Mouse (Mus musculus) heart, postnatal 4 days (tissue): Measurements from ENCODE around the gene Serinc2. TPM values are rescaled to one million over a fixed set of nuclear protein-coding genes. Genes with fewer than 3 reads are reported as not detected.
"Not testable (repeated sequence)": the region's sequence is repeated elsewhere in the genome, so short reads cannot be mapped to it uniquely, and the experiment has no call there.

ENCODE experiments used
- DNase-seq: peaks from one replicate; pipeline ENCODE4 v3.0.0; 2021
- total RNA-seq, 2 experiments: library from RNA; stranded (reverse); gene quantifications; 2 replicates each; pipeline ENCODE4 v1.2.3; 2021

Serinc2 gene
- total RNA-seq, 2 experiments from 2014 or later: 2.7 to 3.8 TPM

DNA sequence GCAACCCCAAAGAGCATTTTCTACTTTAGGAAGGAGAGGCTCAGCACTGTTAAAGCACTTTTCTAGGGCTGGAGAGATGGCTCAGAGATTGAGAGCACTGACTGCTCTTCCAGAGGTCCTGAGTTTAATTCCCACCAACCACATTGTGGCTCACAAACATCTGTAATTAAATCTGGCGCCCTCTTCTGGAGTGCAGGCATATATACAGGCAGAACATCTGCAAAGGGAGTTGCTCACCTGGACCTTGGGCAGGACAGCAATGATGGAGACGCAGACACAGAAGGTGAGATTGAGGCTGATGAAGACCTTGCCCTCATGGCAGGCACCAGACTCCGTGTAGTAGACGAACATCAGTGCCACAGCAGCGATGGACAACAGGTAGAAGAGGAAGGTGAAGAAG lies 18.6 kb downstream of the Serinc2 start:
- no peak for DNase-seq

DNA sequence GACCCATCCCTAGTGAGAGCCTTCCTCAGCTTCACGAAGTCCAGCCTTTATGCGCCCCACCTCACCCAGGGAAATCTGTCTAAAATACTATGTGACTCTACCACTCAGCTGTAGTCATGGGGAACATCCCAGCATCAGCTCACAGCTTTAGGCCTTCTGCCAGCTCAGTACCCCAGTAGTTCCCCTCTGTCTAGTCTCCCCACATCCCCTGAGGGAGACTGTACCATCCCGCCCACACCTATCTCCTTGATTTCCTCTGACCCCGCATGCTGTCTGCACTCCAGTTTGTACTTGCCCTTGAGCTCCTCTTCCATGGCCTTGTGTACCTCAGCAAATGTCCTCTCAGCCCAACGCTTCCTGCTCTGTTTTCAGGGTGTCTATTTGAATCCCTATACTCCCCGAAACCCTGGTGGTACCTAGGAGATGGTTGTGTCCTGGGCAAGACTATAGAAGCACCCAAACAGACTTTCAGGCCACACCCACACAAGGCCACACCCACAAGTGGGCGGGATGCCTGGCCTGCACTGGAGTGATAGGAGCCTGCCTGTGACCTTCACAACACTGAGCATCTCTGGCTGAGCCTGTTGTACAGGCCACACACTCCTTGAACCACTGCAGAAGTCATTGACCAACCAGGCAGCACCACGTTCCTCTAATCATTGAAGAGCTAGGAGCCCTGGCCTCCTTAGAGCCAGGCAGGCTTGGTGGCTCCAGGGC lies 26.4 kb downstream of the Serinc2 start:
- DNase-seq: peak; percentile 34

DNA sequence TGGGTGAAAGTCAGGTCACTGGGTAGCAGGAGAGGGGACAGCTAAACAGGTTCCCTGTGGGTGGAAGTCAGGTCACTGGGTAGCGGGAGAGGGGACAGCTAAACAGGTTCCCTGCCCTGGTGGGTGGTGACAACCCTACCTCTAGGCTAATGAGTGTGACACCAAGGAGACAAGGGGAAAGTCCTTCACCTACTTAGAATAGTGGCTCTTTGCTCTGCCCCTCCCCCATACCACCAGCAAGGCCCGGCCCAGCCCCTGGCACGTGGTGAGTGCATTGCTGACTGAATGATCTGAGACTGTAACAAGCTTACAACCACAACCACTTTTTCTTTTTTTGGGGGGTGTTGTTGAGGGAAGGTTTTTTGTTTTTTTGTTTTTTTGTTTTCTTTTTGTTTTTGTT lies 27.2 kb downstream of the Serinc2 start:
- no peak for DNase-seq

DNA sequence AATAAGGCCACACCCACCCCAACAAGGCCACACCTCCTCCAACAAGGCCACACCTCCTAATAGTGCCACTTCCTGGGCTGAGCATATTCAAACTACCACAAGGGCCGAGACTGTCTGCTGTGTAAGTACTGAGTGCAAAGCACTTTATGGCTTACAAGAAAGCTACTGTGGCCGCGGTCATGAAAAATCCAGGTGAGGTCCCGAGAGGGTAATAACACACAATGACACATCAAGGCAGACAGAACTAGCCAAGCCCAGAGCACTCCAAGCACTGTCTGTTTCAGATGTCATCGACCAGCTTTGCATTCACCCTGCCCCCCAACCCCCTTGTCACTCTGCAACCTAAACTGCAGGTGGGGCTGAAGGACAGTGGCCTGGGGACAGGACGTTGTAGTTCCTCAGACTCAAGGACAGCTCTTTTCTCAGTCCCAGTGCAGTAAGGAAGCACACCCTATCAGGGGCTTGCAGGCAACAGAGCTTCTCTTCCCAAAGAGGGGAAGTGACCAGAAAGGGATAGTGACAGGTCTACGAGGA lies 27.8 kb downstream of the Serinc2 start:
- DNase-seq: no peak

DNA sequence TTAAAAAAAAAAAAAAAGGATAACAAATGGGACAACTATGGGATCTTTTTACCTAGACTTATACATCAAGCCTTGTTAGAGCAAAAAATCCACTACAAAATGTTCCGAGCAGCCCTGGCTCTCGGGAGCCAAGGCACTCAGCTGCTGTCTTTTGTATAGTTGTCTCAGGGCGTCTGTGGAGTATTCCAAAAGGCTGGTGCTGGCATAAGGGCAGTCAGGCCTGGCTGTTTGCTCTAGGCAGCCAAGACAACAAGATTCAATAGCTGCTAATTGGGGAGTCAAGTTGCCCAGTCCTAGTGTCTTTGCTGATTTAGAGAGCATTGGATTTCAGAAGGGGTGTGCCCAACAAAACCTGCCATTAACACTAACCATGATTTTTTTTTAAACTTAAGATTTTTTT lies 30.4 kb downstream of the Serinc2 start:
- DNase-seq: no peak

DNA sequence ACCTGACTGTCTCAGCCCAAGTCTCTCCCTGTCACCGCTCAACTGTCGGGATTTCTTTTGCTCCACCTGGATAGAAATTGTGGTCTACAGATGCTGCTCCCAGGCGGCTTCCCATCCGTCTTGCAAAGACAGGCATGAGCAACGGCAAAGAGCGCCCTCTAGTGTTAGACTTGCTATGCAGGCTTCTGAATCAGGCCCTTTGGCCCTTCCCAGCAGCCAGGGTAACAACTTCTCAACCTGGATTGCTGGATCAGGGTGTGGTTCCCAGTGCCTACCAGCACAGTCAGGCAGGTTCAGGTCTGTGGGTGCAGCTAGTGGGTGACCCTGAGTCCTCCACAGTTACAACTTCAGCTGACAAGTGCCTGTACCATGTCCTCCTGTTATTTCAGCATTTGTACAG lies 32.9 kb downstream of the Serinc2 start:
- peak; percentile 81 for DNase-seq

DNA sequence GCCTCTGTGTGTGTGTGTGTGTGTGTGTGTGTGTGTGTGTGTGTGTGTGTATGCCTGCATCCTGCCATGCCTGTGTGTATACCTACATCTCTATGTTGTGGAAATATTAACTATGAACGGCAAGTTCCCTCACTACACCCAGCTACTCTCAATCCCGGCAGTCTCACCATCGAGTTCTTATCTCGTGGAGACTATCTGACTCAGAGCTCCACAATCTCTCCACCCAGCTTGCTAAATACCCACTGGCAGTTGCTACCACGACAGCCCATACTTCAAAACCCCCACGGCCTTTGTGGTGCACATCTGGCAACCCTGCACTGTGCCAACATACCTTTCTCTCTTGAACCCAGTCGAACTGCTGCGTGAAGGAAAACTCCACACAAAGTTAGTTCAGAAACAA lies 34.3 kb downstream of the Serinc2 start:
- DNase-seq: no peak

DNA sequence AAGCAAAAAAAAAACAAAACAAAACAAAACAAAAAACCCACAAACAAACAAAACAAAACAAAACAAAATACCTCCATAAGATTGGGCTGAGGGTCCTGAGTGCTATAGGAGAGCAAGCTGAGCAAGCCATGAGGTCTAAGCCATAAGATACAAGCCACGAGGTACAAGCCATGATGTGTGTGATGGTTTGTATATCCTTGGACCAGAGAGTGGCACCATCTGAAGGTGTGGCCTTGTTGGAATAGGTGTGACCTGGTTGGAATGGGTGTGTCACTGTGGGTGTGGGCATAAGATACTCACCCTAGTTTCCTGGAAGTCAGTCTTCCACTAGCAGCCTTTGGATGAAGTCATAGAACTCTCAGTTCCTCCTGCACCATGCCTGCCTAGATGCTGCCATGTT lies 35.4 kb downstream of the Serinc2 start:
- DNase-seq: not testable (repeated sequence)

DNA sequence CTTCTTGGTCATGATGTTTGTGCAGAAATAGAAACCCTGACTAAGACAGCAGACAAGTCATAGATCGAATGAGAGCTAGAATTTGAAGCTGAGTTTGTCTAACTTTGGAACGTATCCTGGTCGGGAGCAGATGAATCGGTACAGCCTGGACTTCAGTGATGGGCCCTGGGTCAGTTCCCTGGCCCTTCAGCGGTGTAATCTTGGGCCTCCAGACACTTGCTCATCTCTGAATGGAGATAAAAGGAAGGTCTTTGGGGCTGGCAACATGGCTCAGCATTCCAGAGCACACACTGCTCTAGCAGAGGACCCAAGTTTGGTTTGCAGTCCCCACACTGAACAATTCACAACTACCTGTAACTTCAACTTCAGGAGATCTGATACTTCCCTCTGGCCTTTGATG lies 36.0 kb downstream of the Serinc2 start:
- no peak for DNase-seq

DNA sequence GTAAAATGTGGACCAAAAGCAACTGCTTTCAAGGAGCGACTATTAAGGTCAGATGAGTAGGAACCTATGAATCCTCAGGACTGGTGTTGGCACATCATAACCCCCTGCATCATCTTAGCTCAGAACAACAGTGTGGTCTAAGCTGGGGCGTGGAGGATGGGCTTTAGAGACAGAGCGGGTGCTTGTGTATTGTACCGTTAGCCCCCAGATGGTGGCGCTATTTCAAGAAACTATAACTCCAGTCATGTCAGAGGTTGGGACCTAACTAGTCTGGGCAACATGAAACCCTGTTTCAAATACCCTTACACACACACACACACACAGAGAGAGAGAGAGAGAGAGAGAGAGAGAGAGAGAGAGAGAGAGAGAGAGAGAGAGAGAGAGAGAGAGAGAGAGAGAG lies 38.3 kb downstream of the Serinc2 start:
- DNase-seq: no peak

DNA sequence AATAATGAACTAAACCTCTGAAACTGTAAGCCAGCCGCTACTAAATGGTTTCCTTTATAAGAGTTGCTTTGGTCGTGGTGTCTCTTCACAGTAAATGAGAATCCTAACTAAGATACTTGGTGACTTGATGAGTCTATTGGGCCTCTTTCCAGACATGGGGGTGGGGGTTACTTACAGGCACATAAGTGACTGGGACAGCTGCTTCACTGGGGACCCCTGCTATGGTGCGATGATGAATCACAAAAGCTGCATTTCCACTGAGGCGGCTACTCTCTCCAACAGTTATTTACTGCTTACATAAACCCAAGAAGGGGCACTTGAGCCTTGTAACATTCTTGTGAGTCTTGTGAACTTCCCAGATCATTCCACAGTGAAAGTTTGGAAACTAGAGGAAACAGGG lies 41.4 kb downstream of the Serinc2 start:
- DNase-seq: no peak

DNA sequence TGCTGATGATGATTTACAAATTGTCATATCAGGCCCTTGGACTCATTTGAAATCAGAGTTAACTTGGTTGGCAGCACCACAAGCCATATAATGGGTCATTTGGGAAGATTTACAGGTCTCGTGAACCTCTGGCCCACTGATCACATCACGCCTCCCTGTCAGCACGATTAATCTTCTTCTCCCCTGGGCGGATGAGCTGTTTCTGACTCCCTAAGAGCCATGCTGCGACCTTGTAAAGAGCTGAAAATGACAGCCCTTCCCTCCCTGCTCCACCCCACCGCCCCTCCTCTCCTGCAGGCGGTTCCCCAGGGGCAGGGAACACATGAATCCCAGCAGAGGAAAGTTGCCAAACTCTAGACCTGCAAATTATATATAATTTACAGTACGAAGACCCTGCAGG lies 42.6 kb downstream of the Serinc2 start:
- DNase-seq: no peak

DNA sequence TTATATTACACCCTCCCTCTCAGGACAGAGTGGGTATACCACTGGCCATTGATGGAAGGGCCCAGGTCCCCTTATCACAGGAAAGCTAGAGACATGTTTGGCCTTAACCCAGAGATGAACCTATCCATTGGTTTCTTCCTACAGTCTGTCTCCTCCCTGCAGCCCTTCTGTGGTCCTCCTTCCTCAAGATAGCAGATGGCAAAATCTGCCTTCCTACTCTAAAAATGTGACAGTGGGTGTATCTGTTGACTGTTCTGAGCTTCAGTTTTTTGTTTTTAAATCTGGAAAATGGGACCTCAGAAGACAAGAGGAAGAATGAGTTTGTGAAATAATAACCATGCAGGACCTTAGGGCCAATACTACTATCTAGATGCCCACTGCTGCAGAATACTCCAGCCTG lies 54.9 kb downstream of the Serinc2 start:
- DNase-seq: no peak

DNA sequence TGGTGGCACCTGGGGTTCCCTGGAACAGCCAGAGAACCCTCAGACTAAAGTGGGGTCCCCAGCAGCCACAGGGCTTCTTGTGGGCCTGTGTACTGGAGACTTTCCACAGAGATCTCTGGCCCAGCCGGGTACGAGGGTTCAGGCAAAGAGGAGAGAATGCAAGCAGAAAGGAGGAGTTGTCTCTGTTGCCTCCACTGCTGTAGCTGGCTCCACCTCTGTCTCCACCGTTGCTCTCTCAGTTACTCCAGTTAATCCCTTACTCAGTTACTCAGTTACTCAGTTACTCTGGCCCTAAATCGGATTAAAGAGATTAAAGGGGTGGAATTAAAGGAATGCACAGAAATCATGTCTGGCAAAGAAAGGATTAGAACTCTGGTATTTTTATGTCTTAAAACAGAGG lies 56.8 kb downstream of the Serinc2 start, which contains the start of gene Gm853:
TSS of gene Gm853 (minus strand) at position 223 of the 400 bp plus-strand sequence.
- no peak for DNase-seq

DNA sequence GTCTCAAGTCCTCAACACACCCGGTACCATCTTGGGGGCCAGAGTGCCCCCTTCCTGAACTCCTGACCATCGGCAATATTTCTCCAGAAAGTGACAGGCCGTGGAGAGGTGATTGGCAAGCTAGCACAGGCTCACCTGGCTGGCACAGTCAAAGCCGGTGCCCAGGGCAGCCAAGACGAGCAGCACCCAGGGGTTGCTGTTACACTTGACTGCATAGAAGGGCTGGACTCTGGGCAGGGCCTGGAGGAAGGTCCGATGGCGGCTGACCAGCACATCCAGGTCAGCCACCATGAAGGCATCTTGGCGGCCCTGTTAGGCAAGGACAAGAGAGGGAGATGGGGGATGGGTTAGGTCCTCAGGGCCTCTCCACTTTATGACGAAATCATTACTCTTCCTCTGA lies 58.8 kb downstream of the Serinc2 start:
- DNase-seq: no peak

DNA sequence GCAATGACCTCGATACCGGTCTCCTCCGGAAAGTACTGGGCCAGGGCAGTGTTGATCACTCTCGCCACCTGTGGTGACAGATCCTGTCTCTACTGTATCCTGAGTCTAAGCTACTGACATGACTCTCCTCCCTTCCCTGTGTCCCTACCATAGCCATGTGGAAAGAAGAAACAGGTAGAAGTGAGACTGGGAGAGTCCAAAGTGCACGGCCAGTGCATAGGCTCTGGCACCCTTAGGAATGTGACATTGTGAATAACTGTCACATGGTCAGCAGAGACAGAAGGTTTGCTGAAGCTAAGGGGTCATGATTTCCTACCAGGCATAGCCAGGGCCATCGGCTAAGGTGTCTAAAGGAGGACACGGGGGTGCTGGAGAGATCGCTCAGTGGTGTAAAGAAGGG lies 63.6 kb downstream of the Serinc2 start:
- no peak for DNase-seq

DNA sequence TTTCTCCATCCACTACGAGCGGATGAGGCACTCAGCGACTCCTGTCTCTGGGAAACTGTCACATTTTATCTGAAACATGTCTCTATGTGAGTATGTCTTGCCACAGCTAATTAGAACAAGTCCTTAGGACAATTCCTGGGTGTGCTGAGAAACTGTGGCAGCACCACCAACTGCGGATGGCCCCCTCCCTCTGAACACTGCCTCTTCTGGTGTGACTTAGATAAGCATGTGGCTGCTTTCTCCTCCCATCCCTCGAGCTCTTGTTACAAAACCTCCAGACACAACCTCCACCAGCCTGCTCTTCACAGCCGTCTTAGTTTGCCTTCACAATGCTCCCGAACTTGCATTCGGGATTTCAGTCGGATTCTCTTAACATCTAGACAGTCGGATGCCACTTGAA lies 65.1 kb downstream of the Serinc2 start:
- DNase-seq: no peak

DNA sequence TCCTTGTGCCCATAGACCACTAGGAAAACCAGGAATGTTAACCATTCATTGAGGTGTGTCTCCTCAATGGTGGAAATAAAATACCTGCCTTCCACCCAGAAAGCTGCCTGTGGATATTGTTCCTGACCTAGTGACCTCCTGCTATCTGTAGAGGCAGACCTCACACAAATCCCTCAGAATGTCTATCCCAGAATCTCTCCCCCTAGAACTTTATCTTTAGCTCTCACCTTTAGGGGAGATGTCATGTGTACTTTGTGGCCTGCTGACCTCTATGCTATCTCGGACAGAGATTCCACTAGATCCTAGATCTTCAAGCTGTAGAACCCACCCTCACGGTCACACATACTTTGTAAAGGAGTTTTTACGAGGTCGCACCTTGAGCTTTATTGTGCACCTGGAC lies 65.8 kb downstream of the Serinc2 start:
- no peak for DNase-seq

DNA sequence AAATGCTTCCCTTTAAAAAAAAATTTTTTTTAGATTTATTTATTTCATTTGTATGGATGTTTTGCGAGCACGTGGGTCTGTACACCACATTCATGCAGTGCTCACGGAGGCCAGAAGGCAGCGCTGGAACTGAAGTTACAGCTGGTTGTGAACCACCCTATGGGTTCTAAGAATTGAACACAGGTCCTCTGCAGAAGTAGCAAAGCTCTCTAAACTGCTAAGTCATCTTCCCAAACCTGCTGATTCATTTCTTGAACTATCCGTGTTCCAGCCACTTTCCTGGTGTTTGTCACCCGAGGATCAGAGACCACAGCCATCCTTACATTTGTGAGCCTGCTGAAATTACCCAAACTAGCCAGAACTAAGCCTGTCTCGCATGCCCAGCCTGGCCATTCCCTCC lies 66.6 kb downstream of the Serinc2 start:
- no peak for DNase-seq

DNA sequence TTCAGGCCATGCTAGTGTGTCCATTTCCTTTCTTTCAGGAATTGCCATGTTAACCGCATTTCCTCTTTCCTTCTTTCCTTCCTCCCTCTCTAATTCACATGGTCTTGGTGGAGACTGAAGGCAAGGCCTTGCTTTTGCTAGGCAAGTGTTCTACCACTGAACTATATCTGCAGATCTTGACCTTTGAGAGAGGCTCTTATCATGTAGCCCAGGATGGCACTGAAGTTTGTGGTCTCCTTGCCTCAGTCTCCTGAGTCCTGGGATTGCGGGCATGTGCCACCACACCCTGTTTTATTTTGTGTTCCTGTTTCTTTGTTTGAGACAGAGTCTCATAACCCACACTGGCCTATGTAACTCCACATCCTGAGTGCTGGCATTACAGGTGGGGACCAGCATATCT lies 67.1 kb downstream of the Serinc2 start:
- no peak for DNase-seq
